Mouse (Mus musculus) kidney, embryonic 15.5 days (tissue): Measurements from ENCODE around the gene Acsf3. TPM values are rescaled to one million over a fixed set of nuclear protein-coding genes. Genes with fewer than 3 reads are reported as not detected.

ENCODE experiments used
- ATAC-seq: fragments of 200-750 bp; cut with Nextera tagmentation; replicated peaks from 2 replicates; pipeline ENCODE4 v1.8.0; 2017; ENCODE audit warnings: moderate TSS enrichment; ENCODE audit not compliant: low FRiP score
- H3K27ac ChIP-seq: fragments of 300-500 bp; sonication (generic); 2 replicates; pipeline ENCODE4 v1.5.1; 2015; ENCODE audit warnings: mild to moderate bottlenecking, inconsistent platforms
- H3K27me3 ChIP-seq: fragments of 300-500 bp; sonication (generic); 2 replicates; pipeline ENCODE4 v1.6.1; 2015; ENCODE audit warnings: inconsistent platforms
- H3K36me3 ChIP-seq: fragments of 300-500 bp; sonication (generic); 2 replicates; pipeline ENCODE4 v1.6.1; 2015; ENCODE audit warnings: inconsistent platforms
- H3K4me1 ChIP-seq: fragments of 300-500 bp; sonication (generic); 2 replicates; pipeline ENCODE4 v1.6.1; 2015; ENCODE audit warnings: inconsistent platforms
- H3K4me2 ChIP-seq: fragments of 300-500 bp; sonication (generic); 2 replicates; pipeline ENCODE4 v1.6.1; 2015; ENCODE audit warnings: moderate library complexity, mild to moderate bottlenecking, inconsistent platforms
- H3K4me3 ChIP-seq: fragments of 300-500 bp; sonication (generic); replicated peaks from 2 replicates; pipeline ENCODE4 v1.5.1; 2015; ENCODE audit warnings: mild to moderate bottlenecking, inconsistent platforms
- H3K9ac ChIP-seq: fragments of 300-500 bp; sonication (generic); 2 replicates; pipeline ENCODE4 v1.6.1; 2015; ENCODE audit warnings: mild to moderate bottlenecking, inconsistent platforms
- H3K9me3 ChIP-seq: fragments of 300-500 bp; sonication (generic); replicated peaks from 2 replicates; pipeline ENCODE4 v1.6.1; 2016; ENCODE audit warnings: inconsistent platforms
- WGBS: fragments of 180-500 bp; shearing (Covaris S2); methylation state at CpG from one replicate; pipeline ENCODE4 v1.1.7; 2015; ENCODE audit warnings: mixed read lengths; 5-methylcytosine and 5-hydroxymethylcytosine counted together
- polyA plus RNA-seq: library from polyadenylated mRNA; unstranded; fragments of >200 nt; fragmentation: Nextera tagmentation; extraction: Ambion mirVana; gene quantifications from 2 replicates; pipeline ENCODE4 v1.2.1, GENCODE M21; 2015

The Acsf3 gene
- polyA plus RNA-seq, 1 experiment from 2014 or later = 21.0 TPM

- Histone ChIP-seq H3K27me3 (peaks cover 84% of the 10 kb centered on the region), H3K36me3 (no peaks in the 10 kb centered on the region), H3K4me3 (no peak overlapping the region), H3K27ac (no peak overlapping the region), H3K4me2 (no peak overlapping the region), H3K9ac (no peak overlapping the region), H3K4me1 (0 out of 2 replicates have a peak, but pooled peaks cover 3% of the 10 kb centered on the region), H3K9me3 (no peaks in the 10 kb centered on the region)
- 26% methylated on average over 17 of the region's 17 CpGs for WGBS
- ATAC-seq = no peak
These were observed 30.1 kb upstream of the Acsf3 start for GRCm38 (mm10) chr8:122745022-122745749.

- H3K36me3 ChIP-seq = no peaks in the 10 kb centered on the region
- ATAC-seq = no peak
- H3K27me3 ChIP-seq = peaks cover 81% of the 10 kb centered on the region
- no peak overlapping the region for H3K4me3 ChIP-seq
- no peak overlapping the region for H3K27ac ChIP-seq
- 0 out of 2 replicates have a peak, but pooled peaks cover 3% of the 10 kb centered on the region for H3K4me1 ChIP-seq
- WGBS = 12% methylated on average over 16 of the region's 16 CpGs
- H3K4me2 ChIP-seq = no peak overlapping the region
- H3K9ac ChIP-seq = no peak overlapping the region
- no peaks in the 10 kb centered on the region for H3K9me3 ChIP-seq
These were observed 29.5 kb upstream of the Acsf3 start for GRCm38 (mm10) chr8:122745750-122746275.

- Histone ChIP-seq H3K27ac (no peak overlapping the region), H3K27me3 (peaks cover 75% of the 10 kb centered on the region), H3K4me2 (no peak overlapping the region), H3K4me3 (no peak overlapping the region), H3K4me1 (0 out of 2 replicates have a peak, but pooled peaks cover 3% of the 10 kb centered on the region), H3K36me3 (no peaks in the 10 kb centered on the region), H3K9me3 (no peaks in the 10 kb centered on the region), H3K9ac (no peak overlapping the region)
- 61% methylated on average over 7 of the region's 7 CpGs for WGBS
- no peak for ATAC-seq
These were observed 28.8 kb upstream of the Acsf3 start for GRCm38 (mm10) chr8:122746439-122746838.

- Histone ChIP-seq H3K36me3 (no peaks in the 10 kb centered on the region), H3K4me3 (no peak overlapping the region), H3K4me1 (0 out of 2 replicates have a peak, but pooled peaks cover 3% of the 10 kb centered on the region), H3K27me3 (peaks cover 66% of the 10 kb centered on the region), H3K27ac (no peak overlapping the region), H3K9me3 (no peaks in the 10 kb centered on the region), H3K9ac (no peak overlapping the region), H3K4me2 (no peak overlapping the region)
- no peak for ATAC-seq
- 85% methylated on average over 1 of the region's 1 CpGs for WGBS
These were observed 27.5 kb upstream of the Acsf3 start for GRCm38 (mm10) chr8:122747825-122748224.

- no peak overlapping the region for H3K27ac ChIP-seq
- H3K27me3 ChIP-seq = peaks cover 64% of the 10 kb centered on the region
- no peak overlapping the region for H3K9ac ChIP-seq
- WGBS = 64% methylated on average over 6 of the region's 6 CpGs
- no peak for ATAC-seq
- no peak overlapping the region for H3K4me2 ChIP-seq
- no peaks in the 10 kb centered on the region for H3K36me3 ChIP-seq
- no peaks in the 10 kb centered on the region for H3K9me3 ChIP-seq
- H3K4me1 ChIP-seq = 0 out of 2 replicates have a peak, but pooled peaks cover 3% of the 10 kb centered on the region
- H3K4me3 ChIP-seq = no peak overlapping the region
These were observed 25.8 kb upstream of the Acsf3 start for GRCm38 (mm10) chr8:122749333-122749958.

- no peak overlapping the region for H3K4me3 ChIP-seq
- H3K4me1 ChIP-seq = no peaks in the 10 kb centered on the region
- no peaks in the 10 kb centered on the region for H3K36me3 ChIP-seq
- H3K27me3 ChIP-seq = peaks cover 45% of the 10 kb centered on the region
- 74% methylated on average over 5 of the region's 5 CpGs for WGBS
- no peak overlapping the region for H3K4me2 ChIP-seq
- no peak overlapping the region for H3K9ac ChIP-seq
- no peak overlapping the region for H3K27ac ChIP-seq
- ATAC-seq = no peak
- H3K9me3 ChIP-seq = no peaks in the 10 kb centered on the region
These were observed 23.9 kb upstream of the Acsf3 start for GRCm38 (mm10) chr8:122751342-122751741.

- H3K27me3 ChIP-seq = peaks cover 36% of the 10 kb centered on the region
- 86% methylated on average over 29 of the region's 29 CpGs for WGBS
- ATAC-seq = no peak
- no peaks in the 10 kb centered on the region for H3K9me3 ChIP-seq
- no peak overlapping the region for H3K27ac ChIP-seq
- H3K4me3 ChIP-seq = no peak overlapping the region
- H3K36me3 ChIP-seq = no peaks in the 10 kb centered on the region
- no peak overlapping the region for H3K4me2 ChIP-seq
- H3K4me1 ChIP-seq = no peaks in the 10 kb centered on the region
- no peak overlapping the region for H3K9ac ChIP-seq
These were observed 23.1 kb upstream of the Acsf3 start for GRCm38 (mm10) chr8:122752111-122752721.

- H3K36me3 ChIP-seq = no peaks in the 10 kb centered on the region
- peaks cover 30% of the 10 kb centered on the region for H3K27me3 ChIP-seq
- no peak overlapping the region for H3K4me3 ChIP-seq
- H3K4me1 ChIP-seq = no peaks in the 10 kb centered on the region
- no peaks in the 10 kb centered on the region for H3K9me3 ChIP-seq
- H3K9ac ChIP-seq = no peak overlapping the region
- ATAC-seq = no peak
- no peak overlapping the region for H3K27ac ChIP-seq
- H3K4me2 ChIP-seq = no peak overlapping the region
These were observed 16.7 kb upstream of the Acsf3 start for GRCm38 (mm10) chr8:122758597-122758996.

GRCm38 (mm10) chr8:122760116-122760515 is 15.2 kb upstream of the Acsf3 start:
- H3K9me3 ChIP-seq = no peaks in the 10 kb centered on the region
- no peak overlapping the region for H3K4me2 ChIP-seq
- H3K27ac ChIP-seq = no peak overlapping the region
- H3K36me3 ChIP-seq = no peaks in the 10 kb centered on the region
- WGBS = 76% methylated on average over 7 of the region's 7 CpGs
- no peak overlapping the region for H3K4me3 ChIP-seq
- peaks cover 23% of the 10 kb centered on the region for H3K27me3 ChIP-seq
- ATAC-seq = no peak
- H3K9ac ChIP-seq = no peak overlapping the region
- no peaks in the 10 kb centered on the region for H3K4me1 ChIP-seq

- no peak for ATAC-seq
- WGBS = 70% methylated on average over 6 of the region's 6 CpGs
These were observed 14.2 kb upstream of the Acsf3 start for GRCm38 (mm10) chr8:122761109-122761508.

GRCm38 (mm10) chr8:122762731-122763266 is 12.5 kb upstream of the Acsf3 start:
- H3K9ac ChIP-seq = no peak overlapping the region
- H3K4me1 ChIP-seq = no peaks in the 10 kb centered on the region
- no peak overlapping the region for H3K4me3 ChIP-seq
- H3K27me3 ChIP-seq = peaks cover 25% of the 10 kb centered on the region
- no peak overlapping the region for H3K4me2 ChIP-seq
- ATAC-seq = no peak
- 63% methylated on average over 12 of the region's 12 CpGs for WGBS
- H3K9me3 ChIP-seq = no peaks in the 10 kb centered on the region
- H3K36me3 ChIP-seq = no peaks in the 10 kb centered on the region
- H3K27ac ChIP-seq = no peak overlapping the region

More at GRCm38 (mm10) chr8:122761109-122761508, 14.2 kb upstream of the Acsf3 start:
- Histone ChIP-seq H3K9ac (no peak overlapping the region), H3K27me3 (peaks cover 23% of the 10 kb centered on the region), H3K4me2 (no peak overlapping the region), H3K4me3 (no peak overlapping the region), H3K27ac (no peak overlapping the region), H3K9me3 (no peaks in the 10 kb centered on the region), H3K4me1 (no peaks in the 10 kb centered on the region), H3K36me3 (no peaks in the 10 kb centered on the region)

GRCm38 (mm10) chr8:122763267-122763738 is 12.0 kb upstream of the Acsf3 start:
- Histone ChIP-seq H3K36me3 (no peaks in the 10 kb centered on the region), H3K4me1 (no peaks in the 10 kb centered on the region), H3K4me2 (no peak overlapping the region), H3K27ac (no peak overlapping the region), H3K9me3 (no peaks in the 10 kb centered on the region), H3K9ac (no peak overlapping the region), H3K27me3 (peaks cover 25% of the 10 kb centered on the region), H3K4me3 (no peak overlapping the region)
- WGBS = 77% methylated on average over 14 of the region's 14 CpGs
- ATAC-seq = no peak
